Mouse (Mus musculus): Measurements from ENCODE around the gene Pibf1.

DNA sequence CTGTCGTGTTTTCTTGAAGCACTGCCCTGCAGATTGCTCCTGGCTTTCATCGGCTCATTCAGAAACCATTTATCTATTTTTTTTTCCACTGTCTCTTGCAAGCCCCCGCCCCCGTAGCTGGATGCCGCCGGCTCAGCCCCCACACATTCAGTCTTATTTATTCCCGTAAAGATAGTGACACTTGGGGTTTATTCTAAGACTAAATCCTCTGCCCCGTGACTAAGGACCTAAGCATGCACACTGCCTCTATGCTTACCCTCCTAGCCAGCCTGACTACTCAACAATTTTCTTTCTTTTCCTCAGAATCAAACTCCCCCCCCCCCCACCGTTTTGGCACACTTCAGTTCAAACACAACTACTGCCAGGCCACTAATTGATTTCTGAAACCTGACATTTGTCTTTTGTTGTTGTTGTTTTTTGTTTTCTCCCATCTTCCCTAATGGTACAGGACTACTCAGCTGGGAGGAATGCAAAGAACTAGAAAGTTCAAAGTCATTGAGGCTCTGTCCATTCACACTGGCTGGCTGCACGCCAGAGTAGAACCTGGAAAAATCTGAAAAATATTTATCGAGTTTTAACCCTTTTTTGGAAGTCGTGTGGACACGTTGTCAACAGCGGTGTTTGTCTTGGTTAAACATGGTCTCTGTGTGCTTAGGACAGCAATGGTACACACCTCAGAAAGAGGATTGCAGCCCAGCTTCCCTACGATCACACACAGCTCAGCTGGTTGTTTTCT lies 196.6 kb downstream of the Pibf1 start:
- TF ChIP-seq CTCF (IDR thresholded peaks at IDR 0.05; ENCODE audit: low read depth) (no peak), EP300 (optimal IDR thresholded peaks at IDR 0.05) (no peak)
